Mouse (Mus musculus) thymus, adult 2 months (tissue): ENCODE measurements at regions not wholly inside any gene's neighbourhood (a gene's known extent, or its start where the extent isn't known, plus 50 kb on each side); places are given as distances from the start of the nearest gene placed in this dataset.

ENCODE experiments used
- CTCF ChIP-seq: fragments of 200-500 bp; IDR thresholded peaks from 2 replicates; pipeline ENCODE4 v1.5.1; 2012; ENCODE audit warnings: mild to moderate bottlenecking, control low read depth, low read length, moderate library complexity, borderline replicate concordance; ENCODE audit not compliant: control insufficient read depth, poor library complexity, insufficient read depth; ENCODE audit errors: extremely low read depth
- POLR2A ChIP-seq: fragments of 200-500 bp; IDR thresholded peaks from 2 replicates; pipeline ENCODE4 v1.6.1; 2012; ENCODE audit warnings: mild to moderate bottlenecking, low read length, control low read depth, moderate library complexity; ENCODE audit not compliant: control insufficient read depth, poor library complexity, insufficient read depth; ENCODE audit errors: extremely low read depth

- TF ChIP-seq CTCF (no peak), POLR2A (no peak)
Measured at GRCm38 (mm10) chr4:52733141-52733540, 81.3 kb upstream of the Olfr275 start.
